Mouse (Mus musculus): ENCODE measurements around the gene Elp6.

DNA sequence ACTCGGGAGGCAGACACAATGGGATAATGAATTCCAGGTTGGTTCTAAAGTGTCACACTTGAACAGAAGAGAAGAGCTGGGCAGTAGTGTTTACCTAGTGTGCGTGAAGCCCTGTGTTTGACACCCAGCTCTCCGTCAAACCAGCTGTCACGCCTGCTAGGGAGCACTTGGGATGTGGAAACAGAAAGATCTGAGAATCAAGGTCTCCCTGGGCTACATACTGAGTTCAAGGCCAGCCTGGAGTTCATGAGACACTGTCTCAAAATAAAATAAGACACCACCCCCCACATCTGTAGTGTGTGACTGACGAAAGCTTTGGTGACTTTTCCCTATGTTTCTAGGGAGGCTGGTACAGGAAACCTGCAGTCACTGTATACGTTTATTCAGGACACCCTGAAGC, 10.4 kb downstream of the Elp6 start:
- no peak for TF ChIP-seq EP300 (optimal IDR thresholded peaks at IDR 0.05)
- no peak for TF ChIP-seq CTCF (IDR thresholded peaks at IDR 0.05; ENCODE audit: low read depth)

Data from stomach, postnatal 0 days (tissue).